Mouse (Mus musculus) liver, embryonic 16.5 days (tissue): ENCODE data around the gene Trim8. TPM values are rescaled to one million over a fixed set of nuclear protein-coding genes. Genes with fewer than 3 reads are reported as not detected.

Experiments used
- ATAC-seq: fragments of 200-750 bp; cut with Nextera tagmentation; 2 replicates; pipeline ENCODE4 v1.8.0; 2017; ENCODE audit warnings: low read depth, mild to moderate bottlenecking, moderate number of reproducible peaks, moderate library complexity
- H3K27ac ChIP-seq: fragments of 300-500 bp; sonication (generic); 2 replicates; pipeline ENCODE4 v1.5.1; 2014; ENCODE audit warnings: mild to moderate bottlenecking, low read length
- H3K27me3 ChIP-seq: fragments of 300-500 bp; sonication (generic); 2 replicates; pipeline ENCODE4 v1.6.1; 2014; ENCODE audit warnings: low read depth, low read length, mixed read lengths; ENCODE audit not compliant: control insufficient read depth, insufficient read depth
- H3K36me3 ChIP-seq: fragments of 300-500 bp; sonication (generic); 2 replicates; pipeline ENCODE4 v1.6.1; 2014; ENCODE audit warnings: mild to moderate bottlenecking; ENCODE audit not compliant: control insufficient read depth, insufficient read depth
- H3K4me1 ChIP-seq: fragments of 300-500 bp; sonication (generic); 2 replicates; pipeline ENCODE4 v1.6.1; 2014; ENCODE audit warnings: low read depth, low read length, mixed read lengths; ENCODE audit not compliant: control insufficient read depth
- H3K4me2 ChIP-seq: fragments of 300-500 bp; sonication (generic); 2 replicates; pipeline ENCODE4 v1.6.1; 2014; ENCODE audit warnings: low read depth, low read length, mixed read lengths
- H3K4me3 ChIP-seq: fragments of 300-500 bp; sonication (generic); 2 replicates; pipeline ENCODE4 v1.5.1; 2014; ENCODE audit warnings: low read depth, mild to moderate bottlenecking, low read length
- H3K9ac ChIP-seq: fragments of 300-500 bp; sonication (generic); 2 replicates; pipeline ENCODE4 v1.6.1; 2014; ENCODE audit warnings: low read depth, low read length
- H3K9me3 ChIP-seq: fragments of 300-500 bp; sonication (generic); replicated peaks from 2 replicates; pipeline ENCODE4 v1.6.1; 2016; ENCODE audit warnings: low read length; ENCODE audit not compliant: control insufficient read depth
- WGBS: fragments of 180-500 bp; shearing (Covaris S2); extraction: QIAGEN DNeasy Blood & Tissue Kit; methylation state at CpG from one replicate; pipeline ENCODE4 v1.1.7; 2014; ENCODE audit not compliant: insufficient replicate concordance; 5-methylcytosine and 5-hydroxymethylcytosine counted together
- polyA plus RNA-seq: library from polyadenylated mRNA; unstranded; fragments of >200 nt; fragmentation: Nextera tagmentation; extraction: Ambion mirVana; gene quantifications from 2 replicates; pipeline ENCODE4 v1.2.1, GENCODE M21; 2015

The Trim8 gene
- 7.7 and 10.5 TPM in 2 replicates for polyA plus RNA-seq

DNA sequence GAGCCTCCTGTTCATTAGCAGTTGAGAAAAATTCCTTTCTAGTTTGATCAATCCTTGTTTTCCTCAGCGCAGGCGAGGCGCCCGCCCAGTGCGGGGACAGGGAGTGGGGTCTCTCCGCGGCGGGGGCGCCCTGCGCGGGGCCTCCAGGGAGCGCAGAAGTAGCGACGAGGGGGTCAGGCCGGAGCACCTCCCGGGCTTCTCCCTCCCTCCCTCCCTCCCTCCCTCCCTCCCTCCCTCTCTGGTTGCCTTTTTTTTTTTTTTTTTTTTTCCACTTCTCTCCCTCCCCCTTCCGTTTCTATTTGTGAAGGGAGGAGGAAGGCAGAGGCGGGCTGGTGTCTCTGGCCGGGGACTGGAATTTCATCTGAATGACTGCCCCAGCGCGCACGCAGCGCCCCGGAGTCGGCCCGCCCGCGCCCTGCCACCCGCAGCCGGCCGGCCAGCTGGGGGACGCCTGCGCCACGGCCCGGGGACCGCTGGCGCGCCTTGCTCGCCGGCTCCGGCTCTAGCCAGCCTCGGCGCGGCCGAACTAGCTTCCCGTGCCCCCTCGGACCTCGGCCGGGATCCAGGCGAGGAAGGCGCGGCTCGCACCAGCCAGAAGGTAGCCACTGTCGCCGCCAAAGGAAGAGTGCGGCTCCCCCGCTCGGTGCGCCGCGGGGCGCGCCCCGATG is at the start of gene Trim8:
TSS of gene Trim8 (plus strand) at position 302 of the 668 bp plus-strand sequence.
- ATAC-seq: peak; percentile 8
- under 1% methylated on average over 60 of the region's 64 CpGs for WGBS

DNA sequence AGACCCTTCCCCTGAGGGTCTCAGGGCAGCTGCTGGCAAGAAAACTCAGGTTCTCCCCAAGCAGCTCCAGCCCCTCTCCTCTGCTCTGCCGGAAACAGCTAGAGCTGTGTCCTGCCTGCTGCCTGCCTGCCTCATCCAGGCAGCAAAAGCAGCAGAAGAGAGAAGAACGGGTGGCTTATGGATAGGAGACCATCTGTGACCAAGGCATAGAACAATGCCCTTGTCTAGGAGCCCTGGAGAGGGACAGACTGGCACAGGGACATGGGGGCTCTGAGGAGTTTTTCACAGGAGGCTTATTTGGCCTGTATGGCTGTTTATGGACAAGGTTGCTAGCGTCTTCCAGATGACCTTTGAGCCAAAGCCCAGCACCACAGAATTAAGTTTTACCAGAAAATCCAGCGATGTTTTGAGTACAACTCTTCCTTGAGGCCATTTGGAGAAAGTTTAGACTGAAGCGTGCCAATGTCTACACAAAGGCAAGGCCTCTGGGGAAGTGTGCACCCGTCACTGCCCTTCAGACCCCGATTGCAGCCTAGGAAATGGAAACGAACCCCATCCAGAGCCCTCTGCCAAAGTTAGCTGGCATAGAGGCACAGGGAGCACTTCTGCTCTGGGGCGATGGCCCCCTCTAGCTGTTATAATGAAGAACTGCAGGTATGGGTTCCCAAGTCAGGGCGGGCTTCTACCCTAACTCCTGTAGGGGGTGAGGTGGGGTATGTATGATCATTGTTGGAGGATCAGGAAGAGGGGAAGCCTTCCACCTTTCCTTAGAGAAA is 49.3 kb upstream of the Trim8 start:
- Histone ChIP-seq H3K9me3 (no peaks in the 10 kb centered on the region), H3K27me3 (no peaks in the 10 kb centered on the region), H3K27ac (no peak overlapping the region), H3K4me3 (no peak overlapping the region), H3K9ac (no peak overlapping the region), H3K36me3 (no peaks in the 10 kb centered on the region), H3K4me1 (peaks cover 46% of the 10 kb centered on the region), H3K4me2 (no peak overlapping the region)
- 29% methylated on average over 10 of the region's 10 CpGs for WGBS
- ATAC-seq: no peak

More for the DNA sequence above, at the start of gene Trim8:
- peak within 1 kb of the TSS; percentile 97 for H3K27ac ChIP-seq
- peak within 1 kb of the TSS; percentile 85 for H3K4me3 ChIP-seq
- no peaks in the 10 kb centered on the region for H3K9me3 ChIP-seq
- H3K4me2 ChIP-seq: peak within 1 kb of the TSS; percentile 98
- H3K27me3 ChIP-seq: no peaks in the 10 kb centered on the region
- no peaks in the 10 kb centered on the region; the same call in 1 of the 2 replicates for H3K36me3 ChIP-seq
- peaks cover 40% of the 10 kb centered on the region for H3K4me1 ChIP-seq
- H3K9ac ChIP-seq: peak within 1 kb of the TSS; percentile 91

DNA sequence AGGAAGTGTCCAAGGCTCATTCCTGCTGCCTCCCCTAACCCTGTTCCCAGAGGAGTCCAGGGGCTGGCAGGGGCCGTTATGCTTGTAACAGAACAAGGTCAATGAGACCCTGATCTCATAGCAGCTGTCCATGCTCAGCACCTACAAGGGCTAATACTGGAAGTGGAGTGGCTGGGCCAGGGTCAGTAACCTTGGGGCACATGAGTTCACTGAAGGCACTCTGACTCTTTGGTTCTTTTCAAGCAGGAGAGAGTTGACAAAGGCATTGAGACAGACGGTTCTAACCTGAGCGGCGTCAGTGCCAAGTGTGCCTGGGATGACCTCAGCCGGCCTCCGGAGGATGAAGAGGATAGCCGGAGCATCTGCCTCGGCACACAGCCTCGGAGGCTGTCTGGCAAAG is 48.6 kb upstream of the Trim8 start:
- Histone ChIP-seq H3K4me3 (no peak overlapping the region), H3K27me3 (no peaks in the 10 kb centered on the region), H3K27ac (no peak overlapping the region), H3K9ac (no peak overlapping the region), H3K4me2 (no peak overlapping the region), H3K36me3 (no peaks in the 10 kb centered on the region), H3K9me3 (no peaks in the 10 kb centered on the region), H3K4me1 (peaks cover 46% of the 10 kb centered on the region)
- ATAC-seq: no peak
- 79% methylated on average over 9 of the region's 9 CpGs for WGBS

DNA sequence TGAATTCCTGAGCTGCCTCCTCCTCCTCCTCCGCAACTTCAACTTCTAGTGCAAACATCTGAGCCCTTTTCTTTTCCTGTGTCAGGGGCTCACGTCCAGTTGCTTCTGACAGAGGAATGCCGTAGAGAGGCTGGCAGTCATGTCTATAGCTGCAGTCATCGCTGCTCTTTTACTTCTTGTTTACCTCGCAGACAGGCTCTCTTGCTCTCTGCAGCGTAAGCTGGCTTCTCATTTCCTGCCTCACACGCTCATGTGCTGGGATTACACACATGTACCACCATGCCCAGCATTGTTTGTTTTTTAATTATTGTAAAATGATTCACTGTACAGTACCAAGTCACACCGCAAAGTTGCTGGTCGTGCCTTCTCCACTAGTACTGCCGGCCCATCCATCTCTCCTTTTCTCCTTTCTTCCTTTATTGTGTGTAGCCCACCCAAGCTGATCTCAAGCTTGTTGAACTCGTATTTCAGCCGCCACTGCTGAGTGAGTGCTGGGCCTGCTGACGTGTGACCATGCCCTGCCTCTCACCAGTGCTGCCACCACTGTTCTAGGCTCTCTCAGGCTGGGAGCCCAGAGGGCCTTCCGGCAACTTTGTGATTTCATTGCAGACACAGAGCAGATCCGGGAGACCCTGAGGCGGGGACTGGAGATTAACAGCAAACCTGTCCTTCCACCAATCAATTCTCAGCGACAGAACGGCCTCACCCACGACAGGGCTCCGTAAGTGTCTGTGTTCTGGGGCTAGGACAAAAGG is 47.2 kb upstream of the Trim8 start:
- 24% methylated on average over 20 of the region's 20 CpGs for WGBS
- peak overlapping the region; percentile 40 for H3K4me2 ChIP-seq
- peak overlapping the region; percentile 88 for H3K27ac ChIP-seq
- no peaks in the 10 kb centered on the region for H3K36me3 ChIP-seq
- H3K27me3 ChIP-seq: no peaks in the 10 kb centered on the region
- H3K4me3 ChIP-seq: no peak overlapping the region
- H3K9ac ChIP-seq: peak overlapping the region; percentile 38
- peaks cover 55% of the 10 kb centered on the region for H3K4me1 ChIP-seq
- ATAC-seq: peak; percentile 22
- no peaks in the 10 kb centered on the region for H3K9me3 ChIP-seq

DNA sequence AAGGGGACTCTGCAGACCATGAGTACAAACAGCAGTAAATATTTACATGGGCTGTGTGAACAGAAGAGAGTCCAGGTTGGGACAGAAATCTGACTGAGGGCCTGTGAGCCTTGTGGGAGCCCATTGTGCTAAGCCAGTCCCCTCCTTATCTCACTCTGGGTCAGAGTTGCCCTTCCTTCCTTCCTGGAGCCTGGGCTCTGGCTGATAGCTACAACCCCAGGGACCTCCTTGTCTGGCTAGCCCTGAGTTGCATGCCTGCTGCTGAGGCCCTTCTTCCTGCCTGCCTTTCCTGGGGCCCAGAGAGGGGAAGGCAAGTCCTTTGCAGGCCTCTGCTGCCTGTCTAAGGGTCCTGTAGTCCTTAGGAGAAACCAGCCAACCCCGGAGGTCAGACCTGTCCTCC is 46.5 kb upstream of the Trim8 start:
- 8% methylated on average over 1 of the region's 1 CpGs for WGBS
- Histone ChIP-seq H3K9ac (peak overlapping the region; percentile 38), H3K27me3 (no peaks in the 10 kb centered on the region), H3K4me1 (peaks cover 57% of the 10 kb centered on the region), H3K9me3 (no peaks in the 10 kb centered on the region), H3K4me3 (no peak overlapping the region), H3K4me2 (peak overlapping the region; percentile 40), H3K36me3 (no peaks in the 10 kb centered on the region), H3K27ac (peak overlapping the region; percentile 88)
- ATAC-seq: peak; percentile 84

DNA sequence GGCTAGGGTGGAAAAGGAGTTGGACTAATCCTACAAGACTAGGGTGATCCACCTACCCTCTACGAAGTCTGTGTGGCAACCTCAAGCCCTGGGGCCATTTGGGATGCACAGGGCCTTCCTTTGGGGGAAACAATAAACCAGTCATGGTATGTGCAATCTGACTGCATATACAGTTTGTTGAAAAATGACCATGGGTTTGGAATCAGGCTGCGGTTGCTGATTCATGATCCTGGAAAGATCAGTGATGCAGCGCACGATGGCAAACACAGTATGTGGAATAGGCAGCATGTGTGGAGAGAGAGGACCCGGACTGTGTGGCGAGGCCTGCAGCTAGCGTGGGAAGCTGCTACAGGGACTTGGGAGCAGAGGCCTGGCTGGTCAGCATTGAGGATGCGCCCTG is 45.9 kb upstream of the Trim8 start:
- WGBS: 46% methylated on average over 8 of the region's 8 CpGs
- H3K36me3 ChIP-seq: no peaks in the 10 kb centered on the region
- peak overlapping the region; percentile 40 for H3K4me2 ChIP-seq
- ATAC-seq: no peak
- H3K4me3 ChIP-seq: no peak overlapping the region
- H3K27me3 ChIP-seq: no peaks in the 10 kb centered on the region
- peaks cover 57% of the 10 kb centered on the region for H3K4me1 ChIP-seq
- no peaks in the 10 kb centered on the region for H3K9me3 ChIP-seq
- peak overlapping the region; percentile 88 for H3K27ac ChIP-seq
- H3K9ac ChIP-seq: peak overlapping the region; percentile 38; the same call in 1 of the 2 replicates

DNA sequence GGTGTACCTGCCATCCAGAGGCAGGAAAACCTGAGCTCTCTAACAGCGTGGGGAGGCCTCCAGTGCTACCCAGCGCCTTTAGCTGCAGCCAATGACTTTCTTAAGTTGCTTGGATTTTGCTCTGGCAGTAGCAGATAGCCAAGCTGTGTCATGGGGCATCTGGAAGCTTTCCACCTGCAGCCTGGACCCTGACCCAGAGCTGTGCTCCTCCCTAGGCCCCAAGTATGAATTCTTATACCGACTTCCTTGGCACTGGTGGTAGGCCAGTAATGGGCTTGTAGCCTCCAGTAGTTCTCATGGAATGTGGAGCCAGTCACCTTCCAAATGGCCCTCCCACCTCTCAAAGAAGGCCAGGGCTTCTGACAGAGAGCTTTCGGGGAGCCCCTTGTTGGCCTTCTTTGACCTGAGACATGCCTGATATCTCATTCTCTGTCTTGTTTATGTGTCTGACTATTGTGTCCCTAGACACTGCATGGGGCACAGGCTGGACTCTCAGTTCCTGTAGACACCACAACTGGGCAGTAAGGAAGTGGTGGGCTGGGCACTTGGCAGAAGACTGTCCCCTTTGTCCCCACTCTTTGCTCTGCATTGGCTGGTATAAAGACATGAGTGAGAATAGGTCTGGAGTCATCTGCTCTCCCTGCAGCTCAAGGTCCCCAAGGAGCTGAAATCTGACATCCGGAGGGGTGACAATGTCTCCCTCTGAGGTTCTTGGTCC is 45.3 kb upstream of the Trim8 start:
- H3K4me1 ChIP-seq: peaks cover 57% of the 10 kb centered on the region
- H3K27me3 ChIP-seq: no peaks in the 10 kb centered on the region
- peak overlapping the region; percentile 40; the same call in 1 of the 2 replicates for H3K4me2 ChIP-seq
- H3K27ac ChIP-seq: peak overlapping the region; percentile 88
- ATAC-seq: no peak
- H3K36me3 ChIP-seq: no peaks in the 10 kb centered on the region
- peak overlapping the region; percentile 30; the same call in 1 of the 2 replicates for H3K9ac ChIP-seq
- 43% methylated on average over 5 of the region's 5 CpGs for WGBS
- no peaks in the 10 kb centered on the region for H3K9me3 ChIP-seq
- no peak overlapping the region for H3K4me3 ChIP-seq

DNA sequence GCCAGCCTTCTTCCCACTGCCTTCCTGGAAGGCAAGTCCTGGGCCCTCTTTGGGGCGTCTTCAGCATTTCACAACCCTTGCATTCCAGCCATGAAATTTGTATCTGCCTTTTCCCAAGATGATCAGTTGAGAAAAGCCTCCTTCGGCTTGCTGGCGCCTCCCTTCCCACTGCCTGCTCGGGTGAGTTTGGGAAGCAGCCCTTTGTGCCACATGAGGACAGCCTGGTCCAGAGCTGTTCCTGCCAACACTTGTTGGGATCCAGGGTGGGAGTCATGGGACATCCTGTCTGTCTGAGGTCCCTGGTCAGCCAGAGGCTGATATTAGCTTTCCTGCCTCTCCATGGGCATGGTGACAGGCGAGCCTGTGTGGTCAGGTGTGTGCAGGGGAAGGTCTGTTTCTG is 43.7 kb upstream of the Trim8 start:
- H3K27ac ChIP-seq: no peak overlapping the region
- WGBS: 73% methylated on average over 5 of the region's 5 CpGs
- no peak overlapping the region for H3K9ac ChIP-seq
- peaks cover 50% of the 10 kb centered on the region for H3K4me1 ChIP-seq
- H3K9me3 ChIP-seq: no peaks in the 10 kb centered on the region
- H3K4me3 ChIP-seq: no peak overlapping the region
- no peak for ATAC-seq
- no peak overlapping the region for H3K4me2 ChIP-seq
- no peaks in the 10 kb centered on the region for H3K36me3 ChIP-seq
- no peaks in the 10 kb centered on the region for H3K27me3 ChIP-seq
